Mouse (Mus musculus) frontal cortex, postnatal 25 days (tissue): ENCODE data around the gene Npas3.

ENCODE experiments used
- DNase-seq, 2 experiments: peaks; one replicate each; pipeline ENCODE4 v3.0.0; 2022; ENCODE audit warnings: low spot score in 2 of 2

Npas3 gene

GRCm38 (mm10) chr12:54060732-54061131, 812.3 kb downstream of the Npas3 start:
- DNase-seq, result peak; percentile 60 to 74

DNA sequence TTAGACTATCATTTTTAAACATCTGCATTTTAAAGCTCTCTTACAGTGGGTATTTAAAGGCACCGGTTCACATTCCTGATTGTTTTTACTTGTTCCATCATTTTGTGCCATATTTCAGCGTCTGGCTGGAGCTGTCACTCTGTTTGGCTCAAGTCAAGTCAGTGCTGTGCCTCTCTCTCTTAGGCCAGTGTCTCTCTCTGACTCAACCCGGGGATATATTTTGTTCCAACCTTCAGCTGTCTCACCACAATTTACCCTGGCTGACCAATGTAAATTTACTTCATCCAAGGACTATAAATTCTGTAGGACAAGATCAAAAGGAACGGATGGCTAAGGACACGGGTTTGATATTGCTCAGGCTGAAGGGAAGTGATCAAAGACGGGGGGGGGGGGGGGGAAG, 812.7 kb downstream of the Npas3 start:
- no peak for DNase-seq

- DNase-seq, result no peak
These were observed 816.5 kb downstream of the Npas3 start for GRCm38 (mm10) chr12:54064986-54065385.

GRCm38 (mm10) chr12:54065607-54066006, 817.1 kb downstream of the Npas3 start:
- no peak for DNase-seq

- no peak for DNase-seq
These were observed 818.9 kb downstream of the Npas3 start for GRCm38 (mm10) chr12:54067419-54067818.

- no peak for DNase-seq
These were observed 819.6 kb downstream of the Npas3 start for GRCm38 (mm10) chr12:54067886-54068756.

DNA sequence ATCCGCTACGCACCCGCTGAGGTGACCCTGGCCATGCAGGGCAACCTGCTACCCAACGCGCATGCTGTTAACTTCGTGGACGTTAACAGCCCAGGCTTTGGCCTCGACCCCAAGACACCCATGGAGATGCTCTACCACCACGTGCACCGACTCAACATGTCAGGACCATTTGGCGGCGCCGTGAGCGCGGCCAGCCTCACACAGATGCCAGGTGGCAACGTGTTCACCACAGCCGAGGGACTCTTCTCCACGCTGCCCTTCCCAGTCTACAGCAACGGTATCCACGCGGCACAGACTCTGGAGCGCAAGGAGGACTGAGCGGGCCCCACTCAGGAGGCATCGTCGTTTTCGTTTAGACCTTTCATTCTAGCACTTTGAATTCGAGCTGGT, 820.3 kb downstream of the Npas3 start:
- no peak for DNase-seq

GRCm38 (mm10) chr12:54074012-54074411, 825.5 kb downstream of the Npas3 start:
- no peak for DNase-seq

DNA sequence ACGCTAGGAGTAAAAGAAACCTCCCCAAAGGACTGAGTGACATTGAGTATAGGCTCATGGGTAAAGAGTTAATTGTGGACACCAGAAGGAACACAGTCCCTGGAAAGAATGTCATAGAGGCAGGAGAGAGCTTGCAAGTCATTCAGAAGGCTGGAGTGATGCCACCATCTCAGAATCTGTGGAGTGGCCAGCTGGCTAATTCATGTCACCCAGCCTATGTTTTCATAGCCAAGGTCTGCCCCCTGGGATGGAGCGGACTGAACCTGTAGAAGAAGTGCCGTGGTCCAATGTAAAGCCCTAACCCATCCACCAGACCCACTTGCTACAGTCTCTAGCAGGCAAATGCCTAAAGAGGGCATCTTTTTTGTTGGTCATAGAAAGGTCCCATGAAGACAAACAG, 832.5 kb downstream of the Npas3 start:
- no peak for DNase-seq

DNA sequence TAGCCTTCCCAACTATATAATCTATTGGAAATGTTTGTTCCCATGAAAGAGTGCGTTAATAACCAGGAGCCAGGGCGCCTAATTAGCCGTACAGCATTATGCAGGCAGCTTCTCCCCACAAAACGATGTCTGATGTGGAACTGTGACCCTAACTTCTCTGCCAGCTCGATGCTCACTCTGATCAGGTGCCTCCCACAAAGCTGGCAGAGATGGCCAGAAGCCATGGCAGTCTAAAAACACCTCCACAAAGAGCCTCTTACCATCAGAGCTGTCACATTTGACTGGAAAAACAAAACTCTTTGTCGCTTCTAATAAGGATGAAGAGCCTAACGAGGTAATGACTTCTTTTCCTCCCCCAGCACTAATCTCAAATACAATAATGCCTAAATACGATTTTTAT, 845.3 kb downstream of the Npas3 start:
- DNase-seq, result no peak

- no peak for DNase-seq
These were observed 848.0 kb downstream of the Npas3 start for GRCm38 (mm10) chr12:54096492-54096891.

DNA sequence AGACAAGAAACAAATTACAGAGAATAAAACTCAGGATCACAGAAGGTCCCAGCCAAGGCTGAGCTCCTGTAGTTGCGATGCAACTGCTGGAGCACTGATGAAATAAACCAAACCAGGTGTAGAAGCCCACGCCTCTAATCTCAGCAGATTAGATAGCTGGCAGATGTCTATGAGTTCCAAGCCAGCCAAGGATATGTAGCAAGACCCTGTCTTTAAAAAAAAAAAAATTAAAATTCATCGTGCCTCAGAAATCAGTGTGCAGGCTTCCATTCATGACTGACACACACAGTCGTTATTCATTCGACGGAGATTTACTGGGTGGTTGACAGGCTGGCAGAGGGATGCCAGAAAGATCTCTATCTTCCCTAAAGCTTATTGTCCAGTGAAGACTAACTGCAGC, 849.7 kb downstream of the Npas3 start:
- DNase-seq, result no peak

DNA sequence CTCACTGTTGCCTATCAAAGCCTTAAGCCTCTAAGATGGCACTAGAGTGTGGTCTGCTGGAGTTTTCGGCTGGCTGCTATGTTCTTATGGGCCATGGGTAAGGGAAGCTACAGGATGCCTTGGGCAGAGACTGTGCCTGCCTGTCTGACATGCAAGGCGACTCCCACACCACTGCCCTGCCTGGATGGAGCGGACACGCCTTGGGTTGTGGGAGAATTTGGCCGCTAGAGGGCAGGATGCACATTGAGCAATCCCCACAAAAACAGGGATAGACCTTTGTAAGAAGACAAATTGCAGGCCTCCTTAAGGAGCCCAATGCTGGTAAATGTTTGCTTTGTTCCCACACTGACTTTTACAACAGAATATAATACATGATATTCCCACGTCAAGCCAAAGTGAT, 850.3 kb downstream of the Npas3 start:
- DNase-seq, result peak; percentile 47 to 57

GRCm38 (mm10) chr12:54099458-54099857, 851.0 kb downstream of the Npas3 start:
- no peak for DNase-seq

DNA sequence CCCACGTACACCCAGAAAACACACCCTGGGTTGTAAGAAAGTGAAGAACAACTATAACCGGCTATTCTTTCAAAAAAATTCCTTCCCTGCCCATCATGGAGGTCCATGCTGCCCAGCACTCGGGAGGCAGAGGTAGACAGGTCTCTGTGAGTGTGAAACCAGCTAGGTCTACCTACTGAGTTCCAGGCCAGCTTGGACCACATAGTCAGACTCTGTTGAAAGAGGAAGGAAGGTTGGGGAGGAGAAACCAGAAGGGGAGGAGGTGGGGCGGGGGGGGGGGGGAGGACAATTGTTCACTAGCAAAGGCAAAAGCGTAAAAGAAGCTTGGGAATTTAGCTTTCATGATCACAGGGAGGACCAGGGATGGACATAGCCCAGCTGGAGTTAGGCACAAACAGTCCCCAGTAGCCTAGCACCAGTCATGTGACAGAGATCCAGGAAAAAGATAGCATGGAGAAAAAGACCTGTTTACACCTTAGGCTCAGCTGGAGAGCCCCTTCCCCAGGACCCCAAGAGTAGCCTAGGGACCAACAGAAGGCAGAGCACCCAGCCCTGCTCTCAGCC, 852.9 kb downstream of the Npas3 start:
- no peak for DNase-seq

DNA sequence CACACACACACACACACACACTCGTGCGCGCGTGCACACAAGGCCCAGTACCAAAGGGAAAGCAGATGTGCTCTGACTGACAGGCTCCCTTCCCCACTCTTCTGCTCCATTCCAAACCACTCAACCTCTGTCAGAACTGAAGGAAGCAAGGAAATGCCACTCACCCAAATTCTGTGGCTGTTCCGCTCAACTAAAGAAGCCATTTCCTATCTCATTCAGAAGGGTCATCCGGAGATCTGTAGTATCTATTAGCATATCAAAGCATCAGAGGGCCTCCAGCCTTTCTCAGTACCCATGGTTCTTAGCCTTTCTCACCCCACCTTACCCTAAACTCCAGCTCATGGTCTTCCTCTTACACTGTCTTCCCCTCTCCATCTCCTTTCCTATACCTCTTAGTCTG, 854.0 kb downstream of the Npas3 start:
- DNase-seq, result no peak

DNA sequence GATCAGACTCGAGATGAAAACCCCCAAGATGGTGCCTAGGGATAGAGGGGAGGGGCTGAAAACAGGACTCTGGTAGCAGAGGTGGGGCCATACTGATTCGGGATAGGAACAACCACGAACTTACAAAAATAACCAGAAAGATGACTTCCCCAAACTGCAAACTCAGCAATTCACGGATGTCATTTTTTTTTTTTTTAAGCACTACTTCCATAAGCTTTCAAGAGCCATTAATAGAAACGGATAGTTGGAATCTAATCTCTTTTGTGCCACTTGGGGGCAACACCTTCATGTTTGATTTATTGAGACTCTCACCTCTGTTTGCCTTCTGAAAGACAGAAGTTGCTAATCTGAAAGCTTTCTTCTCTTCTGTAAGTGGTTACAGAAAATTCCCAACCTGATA, 857.1 kb downstream of the Npas3 start:
- DNase-seq, result no peak

GRCm38 (mm10) chr12:54105946-54106345, 857.5 kb downstream of the Npas3 start:
- DNase-seq, result no peak

GRCm38 (mm10) chr12:54110342-54110741, 861.9 kb downstream of the Npas3 start:
- DNase-seq, result no peak

DNA sequence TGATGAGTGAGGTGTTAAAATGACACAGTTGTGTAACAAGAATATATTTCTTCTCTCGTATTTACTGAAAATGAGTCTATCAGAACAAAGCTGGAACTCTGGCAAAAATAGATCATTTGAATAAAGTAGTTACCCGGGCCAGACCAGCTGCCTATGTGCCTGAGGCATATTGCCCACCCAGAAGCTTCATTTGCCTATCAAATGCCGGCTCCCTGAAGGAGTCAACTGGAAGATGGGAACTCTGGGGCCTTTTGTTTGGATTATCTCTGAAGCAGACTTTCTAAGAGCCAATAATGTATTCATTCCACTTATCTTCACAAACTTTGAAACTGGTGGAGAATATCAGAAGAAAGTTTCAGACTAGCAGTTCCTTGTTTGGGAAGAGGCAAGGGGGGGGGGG, 862.5 kb downstream of the Npas3 start:
- no peak for DNase-seq

DNA sequence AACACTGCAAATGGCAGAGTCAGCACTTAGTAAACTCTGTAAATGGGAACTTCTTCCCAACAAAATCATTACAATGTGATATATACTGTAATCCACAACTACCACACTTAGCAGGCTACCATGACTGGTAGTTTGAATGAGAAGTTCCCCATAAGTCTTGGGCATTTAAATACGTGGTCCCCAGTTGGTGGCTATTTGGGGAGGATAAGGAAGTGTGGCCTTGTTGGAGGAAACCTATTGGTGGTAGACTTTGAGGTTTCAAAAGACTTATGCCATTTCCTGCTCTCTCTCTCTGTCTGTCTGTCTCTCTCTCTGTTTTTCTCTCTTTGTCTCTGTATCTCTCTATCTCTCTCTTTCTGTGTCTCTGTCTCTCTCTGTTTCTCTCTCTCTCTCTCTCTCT, 871.9 kb downstream of the Npas3 start:
- no peak for DNase-seq

- no peak for DNase-seq
These were observed 872.8 kb downstream of the Npas3 start for GRCm38 (mm10) chr12:54121286-54121685.
